Mouse (Mus musculus): Measurements from ENCODE around the gene Cmah.

Cmah gene

GRCm38 (mm10) chr13:24327201-24327600 is at the start of gene Cmah:
TSS of gene Cmah (plus strand) at chr13:24327404.
- in situ Hi-C loops (cut with MboI, MseI), result no loop called here

GRCm38 (mm10) chr13:24279407-24279761 is 47.8 kb upstream of the Cmah start:
- in situ Hi-C loops (cut with MboI, MseI), result no loop called here

GRCm38 (mm10) chr13:24279762-24280438 is 47.3 kb upstream of the Cmah start:
- in situ Hi-C loops (cut with MboI, MseI), result no loop called here

GRCm38 (mm10) chr13:24280439-24281431 is 46.5 kb upstream of the Cmah start, which contains the start of gene Carmil1:
TSS of gene Carmil1 (minus strand) at chr13:24280795.
- in situ Hi-C loops (cut with MboI, MseI), result no loop called here

GRCm38 (mm10) chr13:24287381-24287780 is 39.8 kb upstream of the Cmah start:
- in situ Hi-C loops (cut with MboI, MseI), result no loop called here

- in situ Hi-C loops (cut with MboI, MseI), result loop anchor here (10.0 kb wide), 1 partner anchor 462 kb away; the partner anchor contains the start of gene Slc17a3
Observed at GRCm38 (mm10) chr13:24297252-24297651, 30.0 kb upstream of the Cmah start.

- in situ Hi-C loops (cut with MboI, MseI), result no loop called here
Observed at GRCm38 (mm10) chr13:24305486-24305885, 21.7 kb upstream of the Cmah start.

- in situ Hi-C loops (cut with MboI, MseI), result no loop called here
Observed at GRCm38 (mm10) chr13:24306248-24306647, 21.0 kb upstream of the Cmah start.

- in situ Hi-C loops (cut with MboI, MseI), result no loop called here
Observed at GRCm38 (mm10) chr13:24311011-24311940, 15.9 kb upstream of the Cmah start.

- in situ Hi-C loops (cut with MboI, MseI), result no loop called here
Observed at GRCm38 (mm10) chr13:24316563-24316962, 10.6 kb upstream of the Cmah start.

- in situ Hi-C loops (cut with MboI, MseI), result no loop called here
Observed at GRCm38 (mm10) chr13:24318618-24319017, 8.6 kb upstream of the Cmah start.

- in situ Hi-C loops (cut with MboI, MseI), result no loop called here
Observed at GRCm38 (mm10) chr13:24321313-24321712, 5.9 kb upstream of the Cmah start.

- in situ Hi-C loops (cut with MboI, MseI), result no loop called here
Observed at GRCm38 (mm10) chr13:24328036-24328817, 1.0 kb downstream of the Cmah start.

GRCm38 (mm10) chr13:24330128-24330527 is 2.9 kb downstream of the Cmah start:
- in situ Hi-C loops (cut with MboI, MseI), result no loop called here

GRCm38 (mm10) chr13:24330836-24331523 is 3.8 kb downstream of the Cmah start:
- in situ Hi-C loops (cut with MboI, MseI), result no loop called here

GRCm38 (mm10) chr13:24332537-24332936 is 5.3 kb downstream of the Cmah start:
- in situ Hi-C loops (cut with MboI, MseI), result no loop called here

- in situ Hi-C loops (cut with MboI, MseI), result no loop called here
Observed at GRCm38 (mm10) chr13:24336818-24337217, 9.6 kb downstream of the Cmah start.

GRCm38 (mm10) chr13:24337874-24338273 is 10.7 kb downstream of the Cmah start:
- in situ Hi-C loops (cut with MboI, MseI), result no loop called here

GRCm38 (mm10) chr13:24338343-24338861 is 11.2 kb downstream of the Cmah start:
- in situ Hi-C loops (cut with MboI, MseI), result no loop called here

GRCm38 (mm10) chr13:24339907-24340306 is 12.7 kb downstream of the Cmah start:
- in situ Hi-C loops (cut with MboI, MseI), result no loop called here

Measured in T-helper 2 cell (primary cell).